In the genomic region with DNA sequence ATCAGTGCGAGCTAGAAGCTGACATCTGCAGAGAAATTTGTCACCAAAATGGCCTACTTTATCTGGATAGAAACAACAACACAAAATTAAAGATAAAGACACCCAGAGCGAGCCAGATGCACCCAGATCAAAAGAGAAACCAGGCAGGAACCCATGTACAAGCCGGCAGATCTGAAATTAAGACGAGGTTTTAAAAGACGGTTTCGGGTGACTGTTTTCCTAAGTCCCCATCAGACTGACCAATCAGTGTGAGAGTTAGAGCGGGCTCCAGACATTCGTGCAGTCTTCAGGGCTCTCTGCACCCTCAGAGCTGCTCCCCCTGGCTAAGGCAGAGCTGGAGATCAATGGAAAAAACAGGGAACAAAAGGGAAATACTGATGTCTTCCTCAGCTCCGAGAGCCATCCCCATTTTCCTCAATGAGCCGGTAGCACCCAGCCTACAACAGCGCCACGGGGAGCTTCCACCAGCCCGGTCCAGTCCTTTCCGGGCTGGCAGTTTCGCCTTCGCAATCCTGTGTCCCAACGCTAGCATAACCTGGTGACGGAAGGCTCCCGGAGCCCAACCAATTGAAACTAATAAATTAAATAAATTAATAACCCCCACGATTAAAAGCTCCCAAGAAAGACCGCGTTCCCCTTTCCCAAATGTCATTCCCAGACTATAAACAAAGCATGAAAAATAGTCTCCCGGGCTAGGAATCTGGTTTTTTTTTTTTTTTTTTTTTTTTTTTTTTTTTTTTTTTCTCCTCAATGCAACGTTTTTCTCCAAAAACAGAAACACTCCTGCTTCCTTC, we compare ENCODE assay signal across 8 mouse cellular contexts. TPM values are rescaled to one million over a fixed set of nuclear protein-coding genes. Genes with fewer than 3 reads are reported as not detected.
DNase-seq lines count a peak whose midpoint lies in the region; ATAC-seq lines count a peak whose summit lies in the region.

No protein-coding gene starts in this region.

- peak overlapping the region; percentile 75 for H3K4me3 ChIP-seq in hindbrain, embryonic 12.5 days

- DNase-seq in ZHBTc4 (ENCODE audit: low read depth, low spot score), result peak; percentile 71
- DNase-seq in cerebellum, adult 9-10 months, result peak; percentile 74
- peak; percentile 40 to 42 for DNase-seq in layer of hippocampus, postnatal 25 days (ENCODE audit: extremely low spot score in 1 of 2, low spot score in 1 of 2)
- DNase-seq in lung, postnatal 14 days, result peak; percentile 67
- DNase-seq in retina, postnatal 1 day, result peak; percentile 75
- no peak for DNase-seq in T-cell, adult 2 months (ENCODE audit: low spot score)

- WGBS in hindbrain, embryonic 12.5 days, result under 1% methylated on average over 24 of the region's 24 CpGs

- peak; percentile 70 for ATAC-seq in frontal cortex, adult (ENCODE audit: low TSS enrichment)
- ATAC-seq in hindbrain, embryonic 12.5 days (ENCODE audit: low FRiP score), result peak; percentile 60

- peak overlapping the region; percentile 82 for H3K9ac ChIP-seq in hindbrain, embryonic 12.5 days

- H3K4me1 ChIP-seq in hindbrain, embryonic 12.5 days, result peaks cover 18% of the 10 kb centered on the region

- peak overlapping the region; percentile 87 for H3K27ac ChIP-seq in hindbrain, embryonic 12.5 days

- peak overlapping the region; percentile 71 for H3K4me2 ChIP-seq in hindbrain, embryonic 12.5 days (replicated peaks)

- H3K36me3 ChIP-seq in hindbrain, embryonic 12.5 days, result no peaks in the 10 kb centered on the region

- no peaks in the 10 kb centered on the region for H3K9me3 ChIP-seq in hindbrain, embryonic 12.5 days (replicated peaks)

- H3K27me3 ChIP-seq in hindbrain, embryonic 12.5 days, result no peaks in the 10 kb centered on the region

RNA-seq across cellular contexts. Expression of a gene that starts 1.1 kb away (rescaled TPM):
- 90.2 and 93.9 TPM in 2 replicates for polyA plus RNA-seq in hindbrain, embryonic 12.5 days (2016; fragmentation: Nextera tagmentation; extraction: Ambion mirVana)
- total RNA-seq in layer of hippocampus, postnatal 25 days (2021), result 10 to 100 TPM; 50.0 to 56.6 TPM
